Mouse (Mus musculus): Measurements from ENCODE around the gene Iqsec1. TPM values are rescaled to one million over a fixed set of nuclear protein-coding genes. Genes with fewer than 3 reads are reported as not detected.

The Iqsec1 gene
- total RNA-seq, 2 experiments from 2014 or later = 207 to 221 TPM

DNA sequence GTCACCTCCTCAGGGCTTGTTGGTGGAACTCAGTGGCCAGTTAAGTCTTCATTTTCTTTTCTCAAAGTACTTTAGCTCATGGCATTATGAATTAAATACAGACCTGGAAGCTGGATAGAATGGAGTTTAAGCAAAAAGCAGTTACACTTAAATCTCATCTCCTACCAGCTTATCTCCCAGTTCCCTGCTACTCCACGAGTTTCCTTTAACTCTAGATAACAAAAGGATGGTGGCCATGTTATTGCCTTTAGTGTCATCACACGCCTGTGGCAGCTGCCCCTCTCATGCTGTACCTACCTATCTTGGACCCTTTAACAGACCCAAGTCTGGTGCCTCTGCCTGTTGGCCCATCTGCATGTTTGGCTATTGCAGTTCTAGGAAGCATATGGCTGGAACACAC is 151.7 kb downstream of the Iqsec1 start:
- DNase-seq (ENCODE audit: extremely low spot score in 1 of 2, low spot score in 2 of 2) = no peak
- intact Hi-C loops (cut with DNase I) = no loop called here

DNA sequence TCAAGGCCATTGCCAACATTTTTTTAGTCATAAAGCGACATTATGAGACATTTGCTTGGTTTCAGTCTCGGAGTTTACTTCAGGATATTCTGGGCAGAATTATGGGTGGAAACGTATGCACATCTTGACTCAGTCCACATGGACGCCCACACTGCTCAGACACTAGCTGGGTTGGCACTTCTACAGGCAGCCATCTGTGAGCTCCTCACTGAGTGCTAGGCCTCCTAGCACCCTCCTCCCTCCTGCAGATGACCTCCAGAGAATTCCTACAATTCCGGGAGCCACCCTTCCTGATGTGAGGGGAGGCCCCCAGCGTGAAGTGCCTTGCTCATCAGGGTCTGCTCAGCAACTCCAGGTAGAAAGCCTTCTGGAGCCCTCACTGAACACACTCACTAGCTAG is 158.9 kb downstream of the Iqsec1 start:
- intact Hi-C loops (cut with DNase I) = no loop called here

DNA sequence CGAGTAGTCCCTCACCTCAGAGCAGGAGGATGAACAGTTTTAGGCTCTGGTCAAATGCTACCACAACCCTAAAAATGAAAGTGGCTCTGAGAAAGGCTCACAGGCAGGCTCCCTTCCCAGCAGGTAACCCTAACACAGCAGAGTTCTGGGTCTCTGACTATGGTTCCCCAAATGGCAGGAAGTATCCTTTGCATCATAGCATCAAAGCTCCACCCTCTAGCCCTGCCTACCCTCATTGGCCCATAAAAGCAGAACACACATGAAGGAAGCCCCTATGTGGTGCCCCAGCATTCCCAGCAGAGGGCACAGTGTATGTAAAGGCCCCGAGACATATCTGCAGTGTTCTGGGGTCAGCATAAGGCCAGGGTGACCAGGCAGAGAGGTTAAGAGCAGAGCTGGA is 163.4 kb downstream of the Iqsec1 start:
- DNase-seq (ENCODE audit: extremely low spot score in 1 of 2, low spot score in 2 of 2) = no peak
- intact Hi-C loops (cut with DNase I) = no loop called here

More for the DNA sequence above, 158.9 kb downstream of the Iqsec1 start:
- DNase-seq (ENCODE audit: extremely low spot score in 1 of 2, low spot score in 2 of 2) = peak; percentile 61 to 67

- intact Hi-C loops (cut with DNase I) = no loop called here
- DNase-seq (ENCODE audit: extremely low spot score in 1 of 2, low spot score in 2 of 2) = no peak
These were observed 165.2 kb downstream of the Iqsec1 start for GRCm38 (mm10) chr6:90823322-90823721.

GRCm38 (mm10) chr6:90821916-90822602 is 166.4 kb downstream of the Iqsec1 start:
- no peak for DNase-seq (ENCODE audit: extremely low spot score in 1 of 2, low spot score in 2 of 2)
- intact Hi-C loops (cut with DNase I) = no loop called here

DNA sequence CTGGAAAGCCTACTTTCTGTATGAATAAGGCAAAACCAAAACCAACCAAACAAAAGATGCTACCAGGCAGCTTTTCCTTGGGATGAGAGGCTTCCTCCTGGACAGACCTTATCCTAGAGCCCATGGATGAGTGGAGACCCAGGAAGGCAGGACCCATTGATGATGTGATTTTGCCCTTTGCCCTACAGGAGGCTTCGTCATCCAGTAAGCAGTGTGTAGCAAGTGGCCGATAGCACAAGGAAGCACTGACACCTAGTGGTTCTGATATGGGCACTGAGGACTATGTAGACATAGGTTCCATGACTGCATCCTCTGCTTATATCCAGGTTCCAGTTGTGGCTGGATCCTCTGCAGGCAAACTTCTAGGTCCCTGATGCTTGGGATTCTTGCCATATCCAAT is 168.6 kb downstream of the Iqsec1 start:
- intact Hi-C loops (cut with DNase I) = loop anchor here (5.0 kb wide), 4 partner anchors 83 to 462 kb away; partner anchors contain the start of gene Iqsec1
- no peak for DNase-seq (ENCODE audit: extremely low spot score in 1 of 2, low spot score in 2 of 2)

- peak; percentile 69 to 74 for DNase-seq (ENCODE audit: extremely low spot score in 1 of 2, low spot score in 2 of 2)
These were observed 169.5 kb downstream of the Iqsec1 start for GRCm38 (mm10) chr6:90818956-90819355.

DNA sequence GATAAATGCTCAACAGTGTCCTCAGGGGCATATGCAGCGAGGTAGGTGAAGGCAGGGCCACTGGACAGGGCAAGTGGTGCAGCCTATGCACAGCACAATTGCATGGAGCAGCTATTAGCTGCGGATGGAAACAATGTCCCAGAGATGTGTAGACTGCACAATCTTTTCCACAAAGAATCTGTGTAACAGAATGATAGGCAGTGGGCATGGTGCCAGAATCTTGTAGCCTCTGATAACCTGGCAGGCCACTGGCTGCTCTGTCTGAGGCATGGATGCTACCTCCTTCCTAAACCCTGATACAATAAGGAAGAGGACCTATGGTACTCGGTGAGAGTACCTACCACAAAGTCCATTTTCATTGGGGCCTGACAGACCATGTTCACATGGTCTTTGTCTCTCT is 171.9 kb downstream of the Iqsec1 start:
- DNase-seq (ENCODE audit: extremely low spot score in 1 of 2, low spot score in 2 of 2) = peak in 1 of 2 experiments; percentile 35
- intact Hi-C loops (cut with DNase I) = loop anchor here (5.0 kb wide), 4 partner anchors 79 to 466 kb away; partner anchors contain the start of gene Iqsec1

More at GRCm38 (mm10) chr6:90818956-90819355, 169.5 kb downstream of the Iqsec1 start:
- intact Hi-C loops (cut with DNase I) = loop anchor here (5.0 kb wide), 4 partner anchors 82 to 463 kb away; partner anchors contain the start of gene Iqsec1

- intact Hi-C loops (cut with DNase I) = loop anchor here (5.0 kb wide), 4 partner anchors 78 to 467 kb away; partner anchors contain the start of gene Iqsec1
- no peak for DNase-seq (ENCODE audit: extremely low spot score in 1 of 2, low spot score in 2 of 2)
These were observed 173.1 kb downstream of the Iqsec1 start for GRCm38 (mm10) chr6:90815341-90815740.

DNA sequence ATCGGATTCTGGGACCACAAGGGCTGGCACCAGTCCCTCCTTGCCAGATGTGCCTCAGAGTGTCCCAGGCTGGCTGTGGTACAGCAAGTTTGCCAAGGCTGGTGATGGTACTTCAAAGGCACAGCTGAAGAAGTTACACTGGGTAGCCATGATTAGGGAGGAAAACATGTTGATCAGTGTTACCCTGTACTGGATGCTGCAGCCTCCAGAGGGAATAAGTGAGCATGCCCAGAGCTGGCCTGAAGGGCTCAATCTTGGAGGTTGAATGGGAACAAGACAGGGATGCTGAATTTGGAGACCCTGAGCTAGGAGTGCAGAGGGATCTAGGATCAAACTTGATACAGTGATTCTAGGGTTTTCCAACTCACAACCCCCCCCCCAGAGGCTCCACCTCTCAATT is 175.0 kb downstream of the Iqsec1 start:
- DNase-seq (ENCODE audit: extremely low spot score in 1 of 2, low spot score in 2 of 2) = no peak
- intact Hi-C loops (cut with DNase I) = no loop called here

GRCm38 (mm10) chr6:90812584-90812983 is 175.9 kb downstream of the Iqsec1 start:
- DNase-seq (ENCODE audit: extremely low spot score in 1 of 2, low spot score in 2 of 2) = no peak
- intact Hi-C loops (cut with DNase I) = no loop called here

GRCm38 (mm10) chr6:90812072-90812471 is 176.4 kb downstream of the Iqsec1 start:
- intact Hi-C loops (cut with DNase I) = no loop called here

DNA sequence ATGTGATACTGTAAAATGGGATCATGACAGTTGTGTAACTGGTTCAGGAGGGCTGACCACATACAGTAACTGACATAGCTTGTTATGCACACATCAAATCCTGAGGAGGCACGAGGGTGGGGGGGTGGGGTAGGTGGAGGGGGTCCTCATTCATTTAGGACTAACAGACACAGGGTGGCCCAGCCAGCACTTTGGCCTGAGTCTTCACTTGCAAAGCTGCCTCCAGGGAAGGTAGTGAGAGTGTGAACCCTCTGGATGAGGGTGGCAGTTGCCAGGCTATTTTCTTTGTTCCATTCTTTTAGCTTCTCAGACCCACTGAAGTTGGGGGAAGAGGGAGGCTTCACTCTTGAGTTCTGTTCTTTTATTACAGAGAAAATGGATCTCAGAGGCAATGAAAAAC is 177.9 kb downstream of the Iqsec1 start:
- DNase-seq (ENCODE audit: extremely low spot score in 1 of 2, low spot score in 2 of 2) = no peak
- intact Hi-C loops (cut with DNase I) = no loop called here

More at GRCm38 (mm10) chr6:90812072-90812471, 176.4 kb downstream of the Iqsec1 start:
- no peak for DNase-seq (ENCODE audit: extremely low spot score in 1 of 2, low spot score in 2 of 2)

DNA sequence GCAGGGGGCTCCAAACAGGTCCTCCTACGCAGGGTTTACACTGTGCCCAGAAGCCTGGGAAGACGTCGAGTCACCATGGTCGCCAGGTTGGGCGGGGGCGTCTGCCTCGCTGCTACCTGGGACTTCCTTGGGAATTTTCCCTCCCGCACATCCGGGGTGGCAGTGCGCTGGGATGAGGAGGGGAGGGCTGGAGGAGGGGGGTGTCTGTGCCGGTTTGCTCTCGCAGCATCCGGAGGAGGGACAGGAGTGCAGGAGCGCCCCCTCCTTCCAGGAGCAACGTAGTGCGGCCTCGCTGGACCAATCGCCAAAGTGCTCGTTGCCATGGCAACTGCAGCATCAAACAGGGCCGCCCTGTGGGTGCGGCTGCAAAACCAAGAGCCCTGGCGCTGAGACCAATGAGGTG is 178.5 kb downstream of the Iqsec1 start:
- peak; percentile 94 to 96 for DNase-seq (ENCODE audit: extremely low spot score in 1 of 2, low spot score in 2 of 2)
- intact Hi-C loops (cut with DNase I) = no loop called here

GRCm38 (mm10) chr6:90809077-90809840 is 179.2 kb downstream of the Iqsec1 start:
- peak in 1 of 2 experiments; percentile 64 for DNase-seq (ENCODE audit: extremely low spot score in 1 of 2, low spot score in 2 of 2)
- intact Hi-C loops (cut with DNase I) = no loop called here

- DNase-seq (ENCODE audit: extremely low spot score in 1 of 2, low spot score in 2 of 2) = peak in 1 of 2 experiments; percentile 37
- intact Hi-C loops (cut with DNase I) = no loop called here
These were observed 179.9 kb downstream of the Iqsec1 start for GRCm38 (mm10) chr6:90808544-90808943.

GRCm38 (mm10) chr6:90808134-90808533 is 180.4 kb downstream of the Iqsec1 start:
- intact Hi-C loops (cut with DNase I) = no loop called here

GRCm38 (mm10) chr6:90807581-90807980 is 180.9 kb downstream of the Iqsec1 start:
- intact Hi-C loops (cut with DNase I) = no loop called here
- no peak for DNase-seq (ENCODE audit: extremely low spot score in 1 of 2, low spot score in 2 of 2)

More at GRCm38 (mm10) chr6:90808134-90808533, 180.4 kb downstream of the Iqsec1 start:
- DNase-seq (ENCODE audit: extremely low spot score in 1 of 2, low spot score in 2 of 2) = peak in 1 of 2 experiments; percentile 30

DNA sequence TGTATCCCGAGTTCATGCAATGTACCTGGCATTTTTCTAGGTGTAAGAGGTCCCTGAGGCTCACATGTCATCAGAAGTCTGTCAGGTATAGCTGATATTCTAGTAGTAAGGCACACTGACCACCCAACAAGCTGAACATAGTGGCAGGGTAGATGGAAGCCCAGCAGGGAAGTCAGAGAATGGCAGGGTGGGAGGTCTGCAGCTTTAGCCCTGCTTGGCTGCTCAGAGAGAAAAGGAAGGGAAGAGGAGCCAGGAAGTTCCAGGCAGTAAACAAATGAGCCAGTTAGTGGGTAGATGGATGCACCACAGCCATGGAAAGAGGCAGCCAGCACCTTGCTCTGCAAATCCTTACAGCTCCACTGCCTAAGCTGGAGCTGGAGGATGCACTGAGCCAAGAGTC is 181.7 kb downstream of the Iqsec1 start:
- intact Hi-C loops (cut with DNase I) = no loop called here
- no peak for DNase-seq (ENCODE audit: extremely low spot score in 1 of 2, low spot score in 2 of 2)

GRCm38 (mm10) chr6:90805101-90805500 is 183.4 kb downstream of the Iqsec1 start:
- DNase-seq (ENCODE audit: extremely low spot score in 1 of 2, low spot score in 2 of 2) = no peak
- intact Hi-C loops (cut with DNase I) = no loop called here

Measured in left cerebral cortex, postnatal 10 days (tissue).